Mouse (Mus musculus) hindbrain, postnatal 0 days (tissue): Measurements from ENCODE around the gene Gm20715. TPM values are rescaled to one million over a fixed set of nuclear protein-coding genes. Genes with fewer than 3 reads are reported as not detected.
A peak's percentile ranks its signal among the peaks of the same experiment; 100 is the strongest.

Experiments
- ATAC-seq: fragments of 200-750 bp; cut with Nextera tagmentation; 2 replicates; pipeline ENCODE4 v1.8.0; 2017; ENCODE audit warnings: mild to moderate bottlenecking, moderate TSS enrichment, moderate library complexity
- DNase-seq: peaks from one replicate; pipeline ENCODE4 v3.0.0-alpha.2; 2015; ENCODE audit warnings: low spot score
- H3K27ac ChIP-seq: fragments of 300-500 bp; sonication (generic); 2 replicates; pipeline ENCODE4 v1.5.1; 2014; ENCODE audit warnings: mild to moderate bottlenecking
- H3K27me3 ChIP-seq: fragments of 300-500 bp; sonication (generic); 2 replicates; pipeline ENCODE4 v1.6.1; 2014; ENCODE audit warnings: low read length, mixed read lengths; ENCODE audit not compliant: insufficient read depth
- H3K36me3 ChIP-seq: fragments of 300-500 bp; sonication (generic); 2 replicates; pipeline ENCODE4 v1.6.1; 2014; ENCODE audit warnings: low read length, mixed read lengths; ENCODE audit not compliant: insufficient read depth
- H3K4me1 ChIP-seq: fragments of 300-500 bp; sonication (generic); 2 replicates; pipeline ENCODE4 v1.6.1; 2014; ENCODE audit warnings: antibody characterized with exemption, low read length, mixed read lengths; ENCODE audit not compliant: insufficient read depth
- H3K4me2 ChIP-seq: fragments of 300-500 bp; sonication (generic); 2 replicates; pipeline ENCODE4 v1.6.1; 2014; ENCODE audit warnings: low read depth, mild to moderate bottlenecking, low read length, moderate library complexity, mixed read lengths
- H3K4me3 ChIP-seq: fragments of 300-500 bp; sonication (generic); 2 replicates; pipeline ENCODE4 v1.5.1; 2014; ENCODE audit warnings: low read length
- H3K9ac ChIP-seq: fragments of 300-500 bp; sonication (generic); replicated peaks from 2 replicates; pipeline ENCODE4 v1.6.1; 2014; ENCODE audit warnings: mild to moderate bottlenecking, low read length, moderate library complexity, mixed read lengths
- H3K9me3 ChIP-seq: fragments of 300-500 bp; sonication (generic); 2 replicates; pipeline ENCODE4 v1.6.1; 2016; ENCODE audit warnings: low read length, mixed read lengths
- CTCF ChIP-seq: IDR thresholded peaks from 2 replicates; pipeline ENCODE4 v1.5.1; 2016; ENCODE audit warnings: antibody characterized with exemption, control low read depth, low read depth
- WGBS: fragments of 180-500 bp; shearing (Covaris S2); extraction: QIAGEN DNeasy Blood & Tissue Kit; methylation state at CpG from one replicate; pipeline ENCODE4 v1.1.7; 2014; 5-methylcytosine and 5-hydroxymethylcytosine counted together
- polyA plus RNA-seq: library from polyadenylated mRNA; unstranded; fragments of >200 nt; fragmentation: Nextera tagmentation; extraction: Ambion mirVana; gene quantifications from 2 replicates; pipeline ENCODE4 v1.2.1, GENCODE M21; 2015
- total RNA-seq: library from RNA; depleted of rRNA; stranded (reverse); fragments of >200 nt; gene quantifications from 2 replicates; pipeline ENCODE4 v1.2.3, GENCODE M21; 2014; rRNA removed

The Gm20715 gene
- total RNA-seq (0.26 TPM in 1 of 2 replicates, not detected in the other), polyA plus RNA-seq (0.04 TPM in 1 of 2 replicates, not detected in the other)

GRCm38 (mm10) chr7:6410043-6410442, at the start of gene Gm20715:
TSS of gene Gm20715 (plus strand) at chr7:6410277.
- no peak for TF ChIP-seq CTCF

GRCm38 (mm10) chr7:6360477-6361060, 49.5 kb upstream of the Gm20715 start:
- H3K27me3 ChIP-seq, result no peaks in the 10 kb centered on the region
- ATAC-seq (no peak), DNase-seq (no peak)
- no peak for TF ChIP-seq CTCF
- 13% methylated on average over 9 of the region's 9 CpGs for WGBS
- no peak overlapping the region for H3K4me2 ChIP-seq
- H3K27ac ChIP-seq, result no peak overlapping the region
- no peak overlapping the region for H3K4me3 ChIP-seq
- no peak overlapping the region for H3K9ac ChIP-seq
- no peaks in the 10 kb centered on the region for H3K9me3 ChIP-seq
- H3K36me3 ChIP-seq, result peaks cover 3% of the 10 kb centered on the region; the same call in 1 of the 2 replicates
- H3K4me1 ChIP-seq, result no peaks in the 10 kb centered on the region

More at GRCm38 (mm10) chr7:6410043-6410442, at the start of gene Gm20715:
- Histone ChIP-seq H3K4me2 (no peak within 1 kb of the TSS), H3K36me3 (no peaks in the 10 kb centered on the region), H3K27me3 (no peaks in the 10 kb centered on the region), H3K27ac (no peak within 1 kb of the TSS), H3K4me1 (no peaks in the 10 kb centered on the region), H3K9ac (no peak within 1 kb of the TSS), H3K4me3 (no peak within 1 kb of the TSS), H3K9me3 (no peaks in the 10 kb centered on the region)
- ATAC-seq (peak; percentile 80), DNase-seq (peak; percentile 89)
- 4% methylated on average over 17 of the region's 17 CpGs for WGBS

- peak overlapping the region; percentile 90 for H3K27ac ChIP-seq
- no peak for ATAC-seq
- H3K9me3 ChIP-seq, result no peaks in the 10 kb centered on the region
- peak overlapping the region; percentile 47 for H3K4me3 ChIP-seq
- peaks cover 2% of the 10 kb centered on the region; the same call in 1 of the 2 replicates for H3K36me3 ChIP-seq
- peak overlapping the region; percentile 70 for H3K4me2 ChIP-seq
- H3K9ac ChIP-seq, result peak overlapping the region; percentile 57
- no peak for DNase-seq
- 18% methylated on average over 7 of the region's 7 CpGs for WGBS
- TF ChIP-seq CTCF, result no peak
- no peaks in the 10 kb centered on the region for H3K27me3 ChIP-seq
- no peaks in the 10 kb centered on the region for H3K4me1 ChIP-seq
Measured at GRCm38 (mm10) chr7:6361756-6362155, 48.3 kb upstream of the Gm20715 start.

- DNase-seq (peak; percentile 98), ATAC-seq (peak; percentile 94)
- H3K4me2 ChIP-seq, result peak overlapping the region; percentile 70
- H3K9me3 ChIP-seq, result no peaks in the 10 kb centered on the region
- H3K27ac ChIP-seq, result peak overlapping the region; percentile 90
- WGBS, result 1% methylated on average over 38 of the region's 38 CpGs
- TF ChIP-seq CTCF, result no peak
- peak overlapping the region; percentile 47 for H3K4me3 ChIP-seq
- H3K36me3 ChIP-seq, result no peaks in the 10 kb centered on the region
- peak overlapping the region; percentile 57 for H3K9ac ChIP-seq
- no peaks in the 10 kb centered on the region for H3K27me3 ChIP-seq
- no peaks in the 10 kb centered on the region for H3K4me1 ChIP-seq
Measured at GRCm38 (mm10) chr7:6362268-6363046, 47.6 kb upstream of the Gm20715 start.

GRCm38 (mm10) chr7:6363047-6363488, 47.0 kb upstream of the Gm20715 start, which contains the start of gene Zfp78:
TSS of gene Zfp78 (plus strand) at chr7:6363280.
- Histone ChIP-seq H3K9ac (peak within 1 kb of the TSS; percentile 57), H3K4me3 (peak within 1 kb of the TSS; percentile 47), H3K36me3 (no peaks in the 10 kb centered on the region), H3K4me2 (peak within 1 kb of the TSS; percentile 70), H3K27me3 (no peaks in the 10 kb centered on the region), H3K9me3 (no peaks in the 10 kb centered on the region), H3K4me1 (no peaks in the 10 kb centered on the region), H3K27ac (peak within 1 kb of the TSS; percentile 90)
- DNase-seq (peak; percentile 96), ATAC-seq (peak; percentile 83)
- TF ChIP-seq CTCF, result peak; percentile 56
- under 1% methylated on average over 23 of the region's 23 CpGs for WGBS

- H3K4me3 ChIP-seq, result no peak overlapping the region
- WGBS, result 47% methylated on average over 1 of the region's 1 CpGs
- DNase-seq (no peak), ATAC-seq (no peak)
- no peak for TF ChIP-seq CTCF
- no peak overlapping the region for H3K27ac ChIP-seq
- no peak overlapping the region for H3K4me2 ChIP-seq
- no peaks in the 10 kb centered on the region for H3K4me1 ChIP-seq
- H3K9ac ChIP-seq, result no peak overlapping the region
- no peaks in the 10 kb centered on the region for H3K27me3 ChIP-seq
- H3K36me3 ChIP-seq, result no peaks in the 10 kb centered on the region
- no peaks in the 10 kb centered on the region for H3K9me3 ChIP-seq
Measured at GRCm38 (mm10) chr7:6364761-6365160, 45.3 kb upstream of the Gm20715 start.
